Mouse (Mus musculus): ENCODE measurements around the gene Fam131a. TPM values are rescaled to one million over a fixed set of nuclear protein-coding genes. Genes with fewer than 3 reads are reported as not detected.

The Fam131a gene
- total RNA-seq, 2 experiments from 2014 or later, result 319 to 375 TPM

- intact Hi-C loops (cut with DNase I), result loop anchor here (1.0 to 5.0 kb wide), 4 partner anchors 16 to 454 kb away; partner anchors contain the start of genes Clcn2 and Polr2h
- DNase-seq (ENCODE audit: low spot score in 2 of 2), result peak; percentile 64 to 67
Measured at GRCm38 (mm10) chr16:20732925-20733730, 40.1 kb downstream of the Fam131a start, which contains the start of gene Chrd. Chrd (plus strand) TSS chr16:20733127.

- intact Hi-C loops (cut with DNase I), result loop anchor here (2.0 to 5.0 kb wide), 2 partner anchors 17 to 453 kb away; partner anchors contain the start of genes Clcn2 and Polr2h
Measured at GRCm38 (mm10) chr16:20733731-20734730, 41.0 kb downstream of the Fam131a start, which contains the start of gene Thpo. Thpo (minus strand) TSS chr16:20734511.

GRCm38 (mm10) chr16:20735651-20736050 lies 42.6 kb downstream of the Fam131a start:
- no peak for DNase-seq (ENCODE audit: low spot score in 2 of 2)
- intact Hi-C loops (cut with DNase I), result no loop called here

More at GRCm38 (mm10) chr16:20733731-20734730, 41.0 kb downstream of the Fam131a start, which contains the start of gene Thpo:
- no peak for DNase-seq (ENCODE audit: low spot score in 2 of 2)

GRCm38 (mm10) chr16:20736168-20736567 lies 43.1 kb downstream of the Fam131a start:
- no peak for DNase-seq (ENCODE audit: low spot score in 2 of 2)
- intact Hi-C loops (cut with DNase I), result no loop called here

- no peak for DNase-seq (ENCODE audit: low spot score in 2 of 2)
- intact Hi-C loops (cut with DNase I), result no loop called here
Measured at GRCm38 (mm10) chr16:20736823-20737222, 43.8 kb downstream of the Fam131a start.

- intact Hi-C loops (cut with DNase I), result no loop called here
Measured at GRCm38 (mm10) chr16:20739845-20740244, 46.8 kb downstream of the Fam131a start.

GRCm38 (mm10) chr16:20746641-20747040 lies 53.6 kb downstream of the Fam131a start:
- DNase-seq (ENCODE audit: low spot score in 2 of 2), result peak; percentile 71 to 89
- intact Hi-C loops (cut with DNase I), result loop anchor here (1.0 kb wide), 1 partner anchor 78 kb away; no protein-coding TSS in a partner anchor

More at GRCm38 (mm10) chr16:20739845-20740244, 46.8 kb downstream of the Fam131a start:
- DNase-seq (ENCODE audit: low spot score in 2 of 2), result no peak

- intact Hi-C loops (cut with DNase I), result no loop called here
- DNase-seq (ENCODE audit: low spot score in 2 of 2), result peak; percentile 36
Measured at GRCm38 (mm10) chr16:20750518-20750917, 57.5 kb downstream of the Fam131a start.

Other genes starting within 250 kb of the Fam131a start
- 10 to 100 TPM; 60.8 to 61.7 TPM for gene Eif2b5, start 194.4 kb upstream of the Fam131a start, total RNA-seq (2021)
- 10 to 100 TPM; 70.9 to 72.1 TPM for gene Dvl3, start 176.3 kb upstream of the Fam131a start, total RNA-seq (2021)
- 100 to 1,000 TPM; 900 to 913 TPM for gene Ap2m1, start 157.8 kb upstream of the Fam131a start, total RNA-seq (2021)
- 10 to 100 TPM; 82.5 to 91.4 TPM for gene Abcf3, start 144.7 kb upstream of the Fam131a start, total RNA-seq (2021)
- gene Vwa5b2, start 103.8 kb upstream of the Fam131a start, total RNA-seq (2021), result 10 to 100 TPM; 49.0 to 58.2 TPM
- 1 to 10 TPM; 1.8 to 2.7 TPM for gene Eef1akmt4, start 81.6 kb upstream of the Fam131a start, total RNA-seq (2021)
- not detected for gene Gm49333, start 81.6 kb upstream of the Fam131a start, total RNA-seq (2021)
- gene Alg3, start 81.5 kb upstream of the Fam131a start, total RNA-seq (2021), result 10 to 100 TPM; 12.9 to 14.4 TPM
- gene Camk2n2, start 72.0 kb upstream of the Fam131a start, total RNA-seq (2021), result 100 to 1,000 TPM; 151 to 168 TPM
- 10 to 100 TPM; 21.5 to 26.8 TPM for gene Ece2, start 63.4 kb upstream of the Fam131a start, total RNA-seq (2021)
- gene Psmd2, start 41.6 kb upstream of the Fam131a start, total RNA-seq (2021), result 100 to 1,000 TPM; 230 to 231 TPM
- gene Eif4g1, start 24.9 kb upstream of the Fam131a start, total RNA-seq (2021), result 100 to 1,000 TPM; 279 to 287 TPM
- gene Polr2h, start 24.4 kb downstream of the Fam131a start, total RNA-seq (2021), result 10 to 100 TPM; 23.0 to 23.6 TPM
- gene Clcn2, start 24.5 kb downstream of the Fam131a start, total RNA-seq (2021), result 10 to 100 TPM; 58.7 to 60.9 TPM
- gene Chrd, start 39.9 kb downstream of the Fam131a start, total RNA-seq (2021), result 10 to 100 TPM; 31.1 to 40.6 TPM
- 1 to 10 TPM; 4.6 to 4.7 TPM for gene Thpo, start 41.3 kb downstream of the Fam131a start, total RNA-seq (2021)